Mouse (Mus musculus) heart, embryonic 14.5 days (tissue): ENCODE results near the gene Ralgds. TPM values are rescaled to one million over a fixed set of nuclear protein-coding genes. Genes with fewer than 3 reads are reported as not detected.

Experiments used
- ATAC-seq: fragments of 200-750 bp; cut with Nextera tagmentation; 2 replicates; pipeline ENCODE4 v1.8.0; 2017; ENCODE audit warnings: low read depth, moderate TSS enrichment; ENCODE audit not compliant: insufficient number of reproducible peaks, insufficient read depth, low FRiP score
- H3K27ac ChIP-seq, 2 experiments: fragments of 200-500 bp in 1 of 2; fragments of 300-500 bp in 1 of 2; sonication (generic) in 1 of 2; replicated peaks in 1 of 2; 2 replicates each; pipeline ENCODE4 v1.5.1; 2012 to 2014; ENCODE audit warnings: low read depth in 2 of 2, low read length in 2 of 2, control low read depth in 1 of 2, mild to moderate bottlenecking in 1 of 2, mixed read lengths in 1 of 2; ENCODE audit not compliant: control insufficient read depth in 1 of 2, insufficient read depth in 1 of 2
- H3K27me3 ChIP-seq: fragments of 300-500 bp; sonication (generic); 2 replicates; pipeline ENCODE4 v1.6.1; 2014; ENCODE audit warnings: mild to moderate bottlenecking, low read length, control low read depth; ENCODE audit not compliant: control insufficient read depth, insufficient read depth
- H3K36me3 ChIP-seq: fragments of 300-500 bp; sonication (generic); 2 replicates; pipeline ENCODE4 v1.6.1; 2014; ENCODE audit warnings: mild to moderate bottlenecking, control low read depth, low read length, mixed read lengths; ENCODE audit not compliant: control insufficient read depth, insufficient read depth
- H3K4me1 ChIP-seq, 2 experiments: fragments of 200-500 bp in 1 of 2; fragments of 300-500 bp in 1 of 2; sonication (generic) in 1 of 2; 2 replicates each; pipeline ENCODE4 v1.6.1; 2012 to 2014; ENCODE audit warnings: low read length in 2 of 2, control low read depth in 1 of 2, mixed read lengths in 1 of 2; ENCODE audit not compliant: control insufficient read depth in 2 of 2, insufficient read depth in 2 of 2
- H3K4me2 ChIP-seq: fragments of 300-500 bp; sonication (generic); 2 replicates; pipeline ENCODE4 v1.6.1; 2014; ENCODE audit warnings: mild to moderate bottlenecking, low read length
- H3K4me3 ChIP-seq, 2 experiments: fragments of 200-500 bp in 1 of 2; fragments of 300-500 bp in 1 of 2; sonication (generic) in 1 of 2; 2 replicates each; pipeline ENCODE4 v1.5.1; 2012 to 2014; ENCODE audit warnings: low read length in 2 of 2, mild to moderate bottlenecking in 2 of 2, control low read depth in 1 of 2, low read depth in 1 of 2, moderate library complexity in 1 of 2; ENCODE audit not compliant: control insufficient read depth in 1 of 2, insufficient read depth in 1 of 2
- H3K9ac ChIP-seq: fragments of 300-500 bp; sonication (generic); 2 replicates; pipeline ENCODE4 v1.6.1; 2014; ENCODE audit warnings: mild to moderate bottlenecking, low read length
- H3K9me3 ChIP-seq: fragments of 300-500 bp; sonication (generic); 2 replicates; pipeline ENCODE4 v1.6.1; 2016; ENCODE audit warnings: low read length, control low read depth; ENCODE audit not compliant: control insufficient read depth
- WGBS: fragments of 180-500 bp; shearing (Covaris S2); extraction: QIAGEN DNeasy Blood & Tissue Kit; methylation state at CpG from one replicate; pipeline ENCODE4 v1.1.7; 2014; 5-methylcytosine and 5-hydroxymethylcytosine counted together
- polyA plus RNA-seq: library from polyadenylated mRNA; unstranded; fragments of >200 nt; fragmentation: Nextera tagmentation; extraction: Ambion mirVana; gene quantifications from 2 replicates; pipeline ENCODE4 v1.2.1, GENCODE M21; 2014

Gene Ralgds
- polyA plus RNA-seq, 1 experiment from 2014 or later: 21.1 TPM

GRCm38 (mm10) chr2:28540587-28541227 is 27.8 kb downstream of the Ralgds start:
- H3K27me3 ChIP-seq: no peaks in the 10 kb centered on the region
- no peak overlapping the region for H3K4me2 ChIP-seq
- no peaks in the 10 kb centered on the region for H3K9me3 ChIP-seq
- no peak overlapping the region for H3K4me3 ChIP-seq
- peaks cover 24 to 32% of the 10 kb centered on the region in 2 experiments for H3K4me1 ChIP-seq
- no peak overlapping the region for H3K9ac ChIP-seq
- H3K27ac ChIP-seq: no peak overlapping the region
- peaks cover 51% of the 10 kb centered on the region for H3K36me3 ChIP-seq
- no peak for ATAC-seq
- WGBS: 84% methylated on average over 8 of the region's 8 CpGs

GRCm38 (mm10) chr2:28543894-28544293 is 31.0 kb downstream of the Ralgds start:
- no peak for ATAC-seq
- Histone ChIP-seq H3K27ac (no peak overlapping the region), H3K4me3 (no peak overlapping the region), H3K36me3 (peaks cover 76% of the 10 kb centered on the region), H3K4me2 (no peak overlapping the region), H3K27me3 (no peaks in the 10 kb centered on the region), H3K4me1 (peaks cover 9 to 15% of the 10 kb centered on the region in 2 experiments), H3K9me3 (no peaks in the 10 kb centered on the region), H3K9ac (no peak overlapping the region)
- 82% methylated on average over 8 of the region's 8 CpGs for WGBS

DNA sequence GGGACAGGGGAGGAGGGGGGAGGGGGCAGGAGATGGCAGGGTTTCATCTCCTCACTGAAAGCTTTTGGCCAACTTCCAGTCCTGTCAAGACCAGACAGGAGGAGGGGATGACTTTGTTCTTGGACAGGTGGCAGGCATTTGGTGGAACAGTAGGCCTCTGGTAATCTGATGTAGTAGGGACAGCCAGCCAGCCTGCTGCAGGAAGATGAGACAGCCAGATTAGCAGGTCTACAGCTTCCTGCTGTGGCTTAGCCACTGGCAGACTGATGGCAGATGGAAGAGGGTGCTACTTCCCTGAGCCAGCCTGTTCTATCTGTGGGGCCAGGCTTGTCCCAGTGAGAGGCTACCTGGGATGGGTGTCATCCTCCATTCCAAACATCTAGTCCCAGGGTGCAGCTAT is 33.1 kb downstream of the Ralgds start:
- no peaks in the 10 kb centered on the region for H3K9me3 ChIP-seq
- H3K9ac ChIP-seq: no peak overlapping the region
- H3K4me1 ChIP-seq: no peaks in the 10 kb centered on the region
- H3K4me3 ChIP-seq: no peak overlapping the region
- ATAC-seq: no peak
- peaks cover 91% of the 10 kb centered on the region for H3K36me3 ChIP-seq
- no peak overlapping the region for H3K27ac ChIP-seq
- no peak overlapping the region for H3K4me2 ChIP-seq
- H3K27me3 ChIP-seq: no peaks in the 10 kb centered on the region

DNA sequence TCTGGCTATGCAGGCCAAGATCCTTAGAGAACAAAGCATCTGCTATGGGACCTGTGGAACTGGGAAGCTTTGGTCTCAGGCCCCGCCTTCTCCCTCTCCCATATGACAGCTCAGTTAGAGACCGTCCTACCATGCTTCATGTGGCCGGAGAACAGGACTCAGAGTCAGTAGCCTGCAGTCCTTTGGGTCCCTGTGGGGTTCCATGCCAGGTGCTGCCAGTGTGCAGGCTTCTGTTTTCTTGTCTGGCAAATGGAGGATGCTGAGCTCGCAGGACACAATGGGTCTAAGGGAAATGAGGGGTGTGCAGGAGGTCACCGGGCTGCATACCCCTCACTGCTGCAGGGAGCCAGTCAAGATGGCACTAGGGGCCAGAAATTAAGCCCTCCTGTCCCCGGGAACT is 33.6 kb downstream of the Ralgds start:
- Histone ChIP-seq H3K9me3 (no peaks in the 10 kb centered on the region), H3K4me1 (no peaks in the 10 kb centered on the region), H3K9ac (no peak overlapping the region), H3K36me3 (peaks cover 93% of the 10 kb centered on the region), H3K4me3 (no peak overlapping the region), H3K4me2 (no peak overlapping the region), H3K27ac (no peak overlapping the region), H3K27me3 (no peaks in the 10 kb centered on the region)
- no peak for ATAC-seq
- WGBS: 70% methylated on average over 6 of the region's 6 CpGs

GRCm38 (mm10) chr2:28547237-28548172 is 34.6 kb downstream of the Ralgds start:
- Histone ChIP-seq H3K9ac (no peak overlapping the region), H3K36me3 (peaks cover 93% of the 10 kb centered on the region), H3K4me2 (no peak overlapping the region), H3K4me1 (no peaks in the 10 kb centered on the region), H3K27ac (no peak overlapping the region), H3K9me3 (no peaks in the 10 kb centered on the region), H3K27me3 (no peaks in the 10 kb centered on the region), H3K4me3 (no peak overlapping the region)
- ATAC-seq: no peak
- 50% methylated on average over 11 of the region's 11 CpGs for WGBS

DNA sequence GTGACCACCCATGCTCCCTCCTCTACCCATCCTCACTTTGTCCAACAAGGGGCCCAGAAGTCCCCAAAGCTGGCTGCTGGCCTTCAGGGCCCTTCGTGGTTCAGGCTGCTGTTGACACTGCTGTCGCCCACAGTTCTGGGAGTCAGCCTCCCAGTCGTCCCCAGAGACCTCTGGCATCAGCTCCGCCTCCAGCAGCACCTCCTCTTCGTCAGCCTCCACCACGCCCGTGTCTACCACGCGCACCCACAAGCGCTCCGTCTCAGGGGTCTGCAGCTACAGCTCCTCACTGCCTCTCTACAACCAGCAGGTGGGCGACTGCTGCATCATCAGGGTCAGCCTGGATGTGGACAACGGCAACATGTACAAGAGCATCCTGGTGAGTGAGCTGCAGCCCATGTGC is 36.2 kb downstream of the Ralgds start:
- no peak for ATAC-seq
- peaks cover 93% of the 10 kb centered on the region for H3K36me3 ChIP-seq
- H3K4me2 ChIP-seq: no peak overlapping the region
- WGBS: 88% methylated on average over 13 of the region's 13 CpGs
- H3K9me3 ChIP-seq: no peaks in the 10 kb centered on the region
- H3K4me3 ChIP-seq: no peak overlapping the region
- H3K4me1 ChIP-seq: no peaks in the 10 kb centered on the region
- H3K27me3 ChIP-seq: no peaks in the 10 kb centered on the region
- no peak overlapping the region for H3K9ac ChIP-seq
- no peak overlapping the region for H3K27ac ChIP-seq

- no peaks in the 10 kb centered on the region for H3K9me3 ChIP-seq
- no peak overlapping the region for H3K27ac ChIP-seq
- H3K27me3 ChIP-seq: no peaks in the 10 kb centered on the region
- H3K4me3 ChIP-seq: no peak overlapping the region
- 89% methylated on average over 5 of the region's 5 CpGs for WGBS
- H3K4me1 ChIP-seq: no peaks in the 10 kb centered on the region
- no peak overlapping the region for H3K9ac ChIP-seq
- no peak overlapping the region for H3K4me2 ChIP-seq
- ATAC-seq: no peak
- H3K36me3 ChIP-seq: peaks cover 66% of the 10 kb centered on the region
Observed at GRCm38 (mm10) chr2:28552301-28552700, 39.4 kb downstream of the Ralgds start.
